18 mouse cellular contexts compared by ENCODE assay signal in genomic region chr6:125356264-125356663, GRCm38 (mm10). TPM values are rescaled to one million over a fixed set of nuclear protein-coding genes. Genes with fewer than 3 reads are reported as not detected.
A peak's percentile ranks its signal among the peaks of the same experiment; 100 is the strongest.
DNase-seq lines count a peak whose midpoint lies in the region; ATAC-seq lines count a peak whose summit lies in the region.
"Had no signal": no experiment of that assay in that cellular context is flagged by ENCODE, and none has a peak within 500 bp of the region (broad histone marks: within the 10 kb centered on the region; RNA-seq: fewer than 3 reads in every experiment).

No protein-coding gene starts in this region.

- H3K4me2 ChIP-seq in heart, embryonic 12.5 days, result peak overlapping the region; percentile 7; the same call in 1 of the 2 replicates
- peak overlapping the region; percentile 49; the same call in 1 of the 2 replicates for H3K4me2 ChIP-seq in limb, embryonic 12.5 days
- H3K4me2 ChIP-seq: hindbrain, embryonic 15.5 days; midbrain, embryonic 15.5 days had no signal

- no peak overlapping the region for H3K9ac ChIP-seq in heart, embryonic 12.5 days
- H3K9ac ChIP-seq in limb, embryonic 12.5 days (replicated peaks), result no peak overlapping the region
- H3K9ac ChIP-seq: embryonic facial prominence, embryonic 13.5 days; hindbrain, embryonic 15.5 days; liver, postnatal 0 days; midbrain, embryonic 15.5 days had no signal

- no peak for ATAC-seq in heart, embryonic 12.5 days (ENCODE audit: insufficient number of reproducible peaks, low FRiP score)
- ATAC-seq in limb, embryonic 12.5 days (ENCODE audit: insufficient number of reproducible peaks, insufficient read depth, low FRiP score, low TSS enrichment, low read depth), result no peak
- ATAC-seq: intestine, embryonic 16.5 days; liver, postnatal 0 days; midbrain, embryonic 15.5 days had no signal

- H3K4me3 ChIP-seq in heart, embryonic 12.5 days, result no peak overlapping the region
- no peak overlapping the region for H3K4me3 ChIP-seq in limb, embryonic 12.5 days (replicated peaks)
- H3K4me3 ChIP-seq in limb, embryonic 10.5 days, result no peak overlapping the region
- H3K4me3 ChIP-seq: embryonic facial prominence, embryonic 13.5 days; hindbrain, embryonic 15.5 days; midbrain, embryonic 15.5 days had no signal

- DNase-seq in heart, postnatal 36 days, result no peak
- no peak for DNase-seq in limb, embryonic 10.5 days (ENCODE audit: low spot score)
- DNase-seq in adipocyte (ENCODE audit: low spot score), result peak; percentile 82
- DNase-seq in kidney, postnatal 4 days, result peak; percentile 40 to 50
- no peak for DNase-seq in layer of hippocampus, adult 9-11 months
- DNase-seq in embryo, embryonic 10.5 days (ENCODE audit: low spot score), result no peak
- DNase-seq: adrenal gland, postnatal 14 days; cerebellum, adult 2 months; gastrocnemius, postnatal 36 days; liver, postnatal 0 days; right cerebral cortex, postnatal 4 days had no signal

- peaks cover 22% of the 10 kb centered on the region for H3K27me3 ChIP-seq in heart, embryonic 12.5 days (replicated peaks)
- peaks cover 9% of the 10 kb centered on the region for H3K27me3 ChIP-seq in limb, embryonic 12.5 days
- H3K27me3 ChIP-seq in limb, embryonic 10.5 days (ENCODE audit: low read depth, poor library complexity, severe bottlenecking), result peaks cover 14% of the 10 kb centered on the region
- H3K27me3 ChIP-seq: embryonic facial prominence, embryonic 13.5 days had no signal

- H3K27ac ChIP-seq in heart, embryonic 12.5 days (ENCODE audit: poor library complexity, severe bottlenecking), result 0 out of 2 replicates have a peak overlapping the region, but pooled peaks have one; percentile 25
- 0 out of 2 replicates have a peak overlapping the region, but pooled peaks have one; percentile 35 for H3K27ac ChIP-seq in limb, embryonic 12.5 days
- no peak overlapping the region for H3K27ac ChIP-seq in limb, embryonic 10.5 days
- H3K27ac ChIP-seq: embryonic facial prominence, embryonic 13.5 days; hindbrain, embryonic 15.5 days; midbrain, embryonic 15.5 days had no signal

- intact Hi-C loops in heart, postnatal 36 days (cut with DNase I), result loop anchor here (10.0 kb wide), 1 partner anchor 441 kb away; the partner anchor contains the start of gene Lag3

- no peaks in the 10 kb centered on the region for H3K9me3 ChIP-seq in heart, embryonic 12.5 days (replicated peaks)
- no peaks in the 10 kb centered on the region for H3K9me3 ChIP-seq in limb, embryonic 12.5 days
- H3K9me3 ChIP-seq in limb, embryonic 10.5 days (replicated peaks), result no peaks in the 10 kb centered on the region
- H3K9me3 ChIP-seq: embryonic facial prominence, embryonic 13.5 days; hindbrain, embryonic 15.5 days; midbrain, embryonic 15.5 days had no signal

- peaks cover 56% of the 10 kb centered on the region for H3K4me1 ChIP-seq in heart, embryonic 12.5 days (replicated peaks)
- peaks cover 55% of the 10 kb centered on the region for H3K4me1 ChIP-seq in limb, embryonic 12.5 days (replicated peaks)
- H3K4me1 ChIP-seq in limb, embryonic 10.5 days, result peaks cover 60% of the 10 kb centered on the region

- H3K36me3 ChIP-seq in heart, embryonic 12.5 days, result peaks cover 42% of the 10 kb centered on the region
- H3K36me3 ChIP-seq in limb, embryonic 12.5 days, result peaks cover 43% of the 10 kb centered on the region
- H3K36me3 ChIP-seq in limb, embryonic 10.5 days, result peaks cover 48% of the 10 kb centered on the region
- H3K36me3 ChIP-seq: hindbrain, embryonic 15.5 days; midbrain, embryonic 15.5 days had no signal

- WGBS in heart, embryonic 12.5 days, result 23% methylated on average over 8 of the region's 8 CpGs
- WGBS in limb, embryonic 12.5 days, result 25% methylated on average over 8 of the region's 8 CpGs
- WGBS in limb, embryonic 10.5 days, result 23% methylated on average over 8 of the region's 8 CpGs

RNA-seq across cellular contexts. Expression of gene Tnfrsf1a, which starts 7.1 kb away (rescaled TPM):
- polyA plus RNA-seq in heart, embryonic 12.5 days (2016; fragmentation: Nextera tagmentation; extraction: Ambion mirVana), result 37.2 and 37.9 TPM in 2 replicates
- total RNA-seq in heart, postnatal 36 days (2021), result 10 to 100 TPM; 59.6 to 63.7 TPM
- 50.2 and 50.3 TPM in 2 replicates for polyA plus RNA-seq in limb, embryonic 12.5 days (2016; fragmentation: Nextera tagmentation; extraction: Ambion mirVana)
- 41.8 and 43.6 TPM in 2 replicates for polyA plus RNA-seq in limb, embryonic 10.5 days (2016; fragmentation: Nextera tagmentation; extraction: Ambion mirVana)

RNA-seq across cellular contexts. Expression of gene Plekhg6, which starts 24.3 kb away (rescaled TPM):
- polyA plus RNA-seq in heart, embryonic 12.5 days (2016; fragmentation: Nextera tagmentation; extraction: Ambion mirVana), result not detected in 2 replicates
- not detected for total RNA-seq in heart, postnatal 36 days (2021)
- polyA plus RNA-seq in limb, embryonic 12.5 days (2016; fragmentation: Nextera tagmentation; extraction: Ambion mirVana), result 0.41 and 0.46 TPM in 2 replicates
- 0.26 and 0.33 TPM in 2 replicates for polyA plus RNA-seq in limb, embryonic 10.5 days (2016; fragmentation: Nextera tagmentation; extraction: Ambion mirVana)
- total RNA-seq: gastrocnemius, postnatal 36 days; megakaryocyte progenitor cell, adult 5-6 weeks had no signal

RNA-seq across cellular contexts. Expression of gene Scnn1a, which starts 35.8 kb away (rescaled TPM):
- 0.70 and 0.80 TPM in 2 replicates for polyA plus RNA-seq in heart, embryonic 12.5 days (2016; fragmentation: Nextera tagmentation; extraction: Ambion mirVana)
- 1 to 10 TPM in 1 of 2 experiments, under 1 TPM in 1; 0.46 to 1.1 TPM for total RNA-seq in heart, postnatal 36 days (2021)
- polyA plus RNA-seq in limb, embryonic 12.5 days (2016; fragmentation: Nextera tagmentation; extraction: Ambion mirVana), result 1.0 and 1.3 TPM in 2 replicates
- polyA plus RNA-seq in limb, embryonic 10.5 days (2016; fragmentation: Nextera tagmentation; extraction: Ambion mirVana), result 1.0 and 1.6 TPM in 2 replicates

RNA-seq across cellular contexts. Expression of gene Ltbr, which starts 42.6 kb away (rescaled TPM):
- polyA plus RNA-seq in heart, embryonic 12.5 days (2016; fragmentation: Nextera tagmentation; extraction: Ambion mirVana), result 40.9 and 41.2 TPM in 2 replicates
- total RNA-seq in heart, postnatal 36 days (2021), result 10 to 100 TPM; 28.8 to 31.3 TPM
- 37.3 and 38.6 TPM in 2 replicates for polyA plus RNA-seq in limb, embryonic 12.5 days (2016; fragmentation: Nextera tagmentation; extraction: Ambion mirVana)
- polyA plus RNA-seq in limb, embryonic 10.5 days (2016; fragmentation: Nextera tagmentation; extraction: Ambion mirVana), result 34.3 and 41.5 TPM in 2 replicates

Comparison
In these comparisons a context has a peak if more than half of its experiments do, and no peak if none do; other contexts are left out.
1. DNase-seq: peak in adipocyte (single experiment) and kidney, postnatal 4 days (2 of 2); none in heart, postnatal 36 days (0 of 2), limb, embryonic 10.5 days (single experiment), layer of hippocampus, adult 9-11 months (single experiment) and embryo, embryonic 10.5 days (single experiment).